Mouse (Mus musculus) CD4-positive, CD25-positive, alpha-beta regulatory T cell, adult 4 months (primary cell): Measurements from ENCODE around the gene Olfr1463. TPM values are rescaled to one million over a fixed set of nuclear protein-coding genes. Genes with fewer than 3 reads are reported as not detected.

ENCODE experiments used
- ATAC-seq: one replicate; pipeline ENCODE4 v1.8.0; 2017
- polyA plus RNA-seq, 2 experiments: library from polyadenylated mRNA; unstranded; fragments of 100-300 nt; shearing (Covaris generic); gene quantifications; one replicate each; pipeline ENCODE4 v1.2.1; 2017

Olfr1463 gene
- polyA plus RNA-seq: not detected

GRCm38 (mm10) chr19:13231028-13231427, at the start of gene Olfr1463:
Gene Olfr1463, plus strand, starts transcription at chr19:13231328.
- ATAC-seq: no peak

GRCm38 (mm10) chr19:13185434-13185833, 45.7 kb upstream of the Olfr1463 start, which contains the start of gene Olfr1462:
Gene Olfr1462, plus strand, starts transcription at chr19:13185734.
- no peak for ATAC-seq

- no peak for ATAC-seq
These were observed 9.5 kb upstream of the Olfr1463 start for GRCm38 (mm10) chr19:13221666-13222065.

Other genes starting within 250 kb of the Olfr1463 start
- gene Olfr1451, start 236.3 kb upstream of the Olfr1463 start, polyA plus RNA-seq: under 1 TPM in 1 of 2 experiments, not detected in 1; 0.44 TPM
- gene Olfr1453, start 203.0 kb upstream of the Olfr1463 start, polyA plus RNA-seq: not detected
- gene Olfr1454, start 170.7 kb upstream of the Olfr1463 start, polyA plus RNA-seq: not detected
- gene Olfr1457, start 133.4 kb upstream of the Olfr1463 start, polyA plus RNA-seq: not detected
- not detected for gene Olfr1458, start 124.6 kb upstream of the Olfr1463 start, polyA plus RNA-seq
- gene Olfr1459, start 81.8 kb upstream of the Olfr1463 start, polyA plus RNA-seq: under 1 TPM in 1 of 2 experiments, not detected in 1; 0.05 TPM
- not detected for gene Olfr1461, start 68.3 kb upstream of the Olfr1463 start, polyA plus RNA-seq
- not detected for gene Olfr1462, start 45.6 kb upstream of the Olfr1463 start, polyA plus RNA-seq
- not detected for gene Olfr1465, start 84.2 kb downstream of the Olfr1463 start, polyA plus RNA-seq
- not detected for gene Olfr1466, start 107.5 kb downstream of the Olfr1463 start, polyA plus RNA-seq
- gene Olfr1467, start 130.9 kb downstream of the Olfr1463 start, polyA plus RNA-seq: not detected
- not detected for gene Olfr1469, start 176.5 kb downstream of the Olfr1463 start, polyA plus RNA-seq
- gene Olfr1471, start 212.1 kb downstream of the Olfr1463 start, polyA plus RNA-seq: not detected
- gene Olfr1472, start 224.8 kb downstream of the Olfr1463 start, polyA plus RNA-seq: not detected
- not detected for gene Olfr1474, start 238.2 kb downstream of the Olfr1463 start, polyA plus RNA-seq
- gene Olfr1475, start 248.9 kb downstream of the Olfr1463 start, polyA plus RNA-seq: not detected